Mouse (Mus musculus) heart, adult 11 months (tissue): Measurements from ENCODE around the gene Grin2c.
A peak's percentile ranks its signal among the peaks of the same experiment; 100 is the strongest.

Experiments
- DNase-seq: peaks from one replicate; pipeline ENCODE4 v3.0.0; 2022

Grin2c gene

DNA sequence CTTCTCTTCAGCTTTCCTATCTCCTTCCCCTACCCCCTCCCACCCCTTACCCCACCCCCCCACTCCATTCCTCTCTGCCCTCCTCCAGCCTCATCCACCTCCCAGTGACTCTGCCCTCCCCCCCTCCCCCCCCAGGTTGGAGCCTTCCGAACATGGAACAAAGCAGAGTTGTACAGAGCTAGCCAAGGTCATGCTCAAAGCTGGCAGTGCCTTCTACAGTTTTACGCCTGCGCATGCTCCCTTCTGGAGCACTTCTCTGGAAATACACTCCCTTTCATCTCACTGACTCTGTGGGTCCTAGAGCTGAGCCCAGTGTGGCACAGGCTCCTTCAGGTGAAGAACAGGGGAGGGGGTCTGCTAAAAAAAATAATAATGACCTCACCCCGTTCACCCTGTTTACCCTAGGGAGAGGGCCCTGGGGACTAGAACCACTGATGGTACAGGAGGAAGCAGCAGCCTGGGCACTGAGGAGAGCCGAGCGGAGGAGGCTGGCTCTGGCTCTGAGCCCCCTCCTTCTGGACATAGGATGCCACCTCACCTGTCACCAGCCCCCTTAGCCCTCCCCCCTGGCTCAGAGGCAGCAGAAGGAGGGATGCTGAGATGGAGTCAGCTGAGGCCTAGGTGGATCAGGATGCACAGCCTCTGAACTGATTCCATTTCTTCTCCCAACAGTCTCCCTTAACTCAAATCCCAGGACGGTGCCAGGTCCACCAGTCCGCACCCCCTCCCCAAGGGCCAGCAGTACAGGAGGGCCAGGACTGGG is 15.9 kb upstream of the Grin2c start:
- peak; percentile 93 for DNase-seq

GRCm38 (mm10) chr11:115282295-115282694 is 15.3 kb upstream of the Grin2c start:
- peak; percentile 97 for DNase-seq

GRCm38 (mm10) chr11:115279726-115280125 is 12.7 kb upstream of the Grin2c start:
- DNase-seq: no peak

DNA sequence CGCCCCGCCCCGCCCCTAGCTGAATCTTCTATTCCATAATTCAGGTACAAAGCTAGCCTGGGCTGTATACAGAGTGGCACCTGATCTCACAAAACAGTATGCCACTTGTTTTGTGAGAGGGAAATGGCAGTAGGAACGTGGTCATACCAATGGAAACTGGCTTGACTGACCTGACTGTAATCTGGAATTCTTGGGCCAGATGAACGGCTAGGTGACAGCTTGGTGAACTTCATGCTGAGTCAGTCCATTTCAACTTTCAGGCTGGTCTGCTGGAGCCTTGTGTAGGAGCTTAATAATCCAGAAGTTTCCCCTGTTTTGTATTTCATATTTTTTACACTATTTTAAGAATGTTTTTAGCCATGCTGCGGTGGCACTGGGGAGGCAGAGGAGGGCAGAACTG is 11.1 kb upstream of the Grin2c start:
- peak; percentile 89 for DNase-seq

DNA sequence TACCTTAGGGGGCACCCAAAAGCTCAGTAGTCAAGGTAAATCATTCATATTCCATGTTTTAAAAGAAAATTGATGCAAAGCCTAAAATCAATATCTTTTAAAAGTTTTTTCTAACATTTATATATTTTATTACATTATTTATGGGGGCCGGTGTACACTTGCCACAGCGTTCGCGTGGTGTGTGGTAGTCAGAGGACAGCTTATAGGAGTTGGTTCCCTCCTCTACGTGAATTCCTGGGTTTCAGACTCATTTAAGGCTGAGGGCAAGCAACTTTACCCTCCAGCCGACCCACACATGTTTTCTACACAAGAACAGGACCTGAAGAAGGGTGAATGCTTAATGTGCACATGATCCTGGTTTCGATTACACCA is 10.5 kb upstream of the Grin2c start:
- DNase-seq: peak; percentile 89

DNA sequence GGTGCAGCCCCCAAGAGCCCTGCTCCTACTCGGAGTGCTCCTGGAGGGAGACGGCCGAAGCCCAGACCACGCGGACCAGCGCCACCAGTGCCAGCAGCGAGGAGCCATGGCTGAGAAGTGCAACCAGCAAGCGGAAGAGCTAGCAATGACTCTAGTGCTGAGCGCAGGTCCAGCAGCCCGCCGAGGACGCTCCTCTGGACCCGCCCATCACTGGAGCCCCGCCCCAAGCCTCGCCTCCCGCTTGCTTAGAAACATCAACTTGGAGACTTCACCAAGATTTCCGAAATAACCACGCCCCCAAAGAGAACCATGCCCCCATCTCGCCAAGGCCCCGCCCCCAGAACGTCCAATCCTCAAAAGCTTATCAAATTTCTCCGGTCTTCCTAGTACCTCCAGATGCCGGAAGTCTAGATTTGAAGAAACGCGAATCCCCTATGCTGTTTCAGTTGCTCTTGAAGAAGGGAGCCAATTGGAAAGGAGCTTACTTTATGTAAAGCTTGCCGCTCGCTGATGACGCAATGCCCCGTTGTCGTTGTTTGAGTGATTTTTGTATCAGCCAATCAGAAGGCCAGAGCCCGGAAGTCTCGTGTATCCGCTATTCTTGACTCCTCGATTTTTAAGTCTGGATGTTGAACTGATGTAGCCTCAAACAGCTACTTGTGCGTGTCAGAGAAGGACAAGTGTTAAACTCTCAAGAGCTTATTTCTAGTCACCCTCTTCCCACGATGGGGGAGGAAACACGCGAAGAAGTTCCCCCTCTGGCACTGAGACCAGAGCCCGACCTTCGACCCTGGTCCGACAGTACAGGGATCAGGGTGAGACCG is 9.9 kb upstream of the Grin2c start, which contains the start of gene Fdxr:
Fdxr (minus strand) TSS at position 271 of the 824 bp plus-strand sequence.
- peak; percentile 100 for DNase-seq

- peak; percentile 92 for DNase-seq
Measured at GRCm38 (mm10) chr11:115275954-115276353, 8.9 kb upstream of the Grin2c start.

- no peak for DNase-seq
Measured at GRCm38 (mm10) chr11:115275509-115275908, 8.5 kb upstream of the Grin2c start.

DNA sequence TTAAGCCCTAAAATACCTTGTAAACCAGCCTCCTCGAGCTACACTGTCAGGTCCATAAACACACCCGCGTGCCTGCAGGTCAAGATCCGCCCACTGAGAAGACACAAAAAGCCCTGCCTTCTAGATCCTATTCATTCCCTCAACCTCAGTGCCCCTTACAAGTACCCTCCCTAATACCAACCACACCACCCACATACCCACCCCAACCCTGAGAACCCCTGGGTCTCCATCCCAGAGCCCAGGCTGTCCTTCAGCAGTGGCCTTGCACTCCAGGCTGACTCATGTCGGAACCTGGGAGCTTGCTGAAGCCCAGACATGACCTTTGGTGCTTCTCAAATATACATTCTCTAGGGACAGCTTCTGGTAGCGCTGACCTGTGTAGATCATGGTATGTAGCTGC is 7.7 kb upstream of the Grin2c start:
- peak; percentile 87 for DNase-seq

DNA sequence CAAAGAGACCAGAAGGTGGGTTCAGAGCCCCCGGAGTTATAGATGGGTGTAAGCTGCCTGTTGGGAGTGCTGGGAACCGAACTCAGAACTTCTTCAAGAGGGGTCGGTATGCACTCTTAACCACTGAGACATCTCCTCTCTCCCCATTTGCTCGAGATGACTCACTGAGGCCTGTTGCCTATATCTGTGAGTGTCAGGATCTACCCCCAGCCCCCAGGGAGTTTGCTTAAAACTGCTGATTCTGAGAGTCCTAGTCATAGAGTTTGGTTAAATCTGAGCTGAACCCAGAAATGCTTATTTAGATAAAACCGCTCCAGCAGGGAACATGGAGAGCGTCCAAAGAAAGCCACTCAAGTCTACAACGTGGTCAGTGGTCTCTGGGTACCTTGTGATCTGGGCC is 7.1 kb upstream of the Grin2c start:
- DNase-seq: peak; percentile 90

GRCm38 (mm10) chr11:115273735-115274134 is 6.7 kb upstream of the Grin2c start:
- no peak for DNase-seq

- DNase-seq: no peak
Measured at GRCm38 (mm10) chr11:115272894-115273498, 6.0 kb upstream of the Grin2c start.

DNA sequence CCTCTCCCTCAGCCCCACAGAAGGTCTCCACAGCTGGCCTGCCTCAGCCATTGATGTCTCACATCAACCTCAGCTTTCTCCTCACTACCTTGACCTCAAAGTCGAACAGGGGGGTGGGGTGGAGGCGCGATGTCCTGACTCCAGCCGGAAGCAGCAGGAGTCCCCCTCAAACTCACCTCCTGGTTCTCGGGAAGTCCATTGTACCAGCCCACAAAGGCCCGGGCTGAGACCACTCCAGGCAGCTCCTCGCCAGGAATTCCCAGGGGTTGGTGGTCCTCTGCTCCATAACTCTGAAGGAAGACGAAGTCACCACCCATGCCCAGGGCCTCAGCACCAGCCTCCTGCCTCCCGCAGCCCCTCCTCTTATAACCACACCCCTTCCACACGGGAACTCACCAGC is 4.4 kb upstream of the Grin2c start:
- DNase-seq: no peak

DNA sequence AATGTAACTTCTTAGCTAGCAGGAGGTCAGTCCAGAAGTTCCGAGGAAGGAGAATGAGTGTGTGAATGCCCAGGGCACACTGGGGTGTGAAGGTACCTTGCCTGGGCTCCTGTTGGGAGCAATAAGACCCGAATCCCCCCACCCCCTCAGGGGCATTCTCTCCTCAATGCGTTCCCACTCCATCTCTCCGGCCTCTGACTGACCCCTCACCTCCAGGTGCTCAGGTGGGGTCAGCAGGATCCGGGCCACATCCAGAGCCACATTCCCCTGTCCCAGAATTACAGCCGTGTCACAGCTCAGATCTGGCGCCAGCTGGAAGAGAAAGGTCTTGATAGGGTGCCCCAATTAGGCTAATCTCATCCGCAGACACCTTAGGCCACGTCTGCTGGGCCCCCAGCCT is 4.0 kb upstream of the Grin2c start:
- no peak for DNase-seq

DNA sequence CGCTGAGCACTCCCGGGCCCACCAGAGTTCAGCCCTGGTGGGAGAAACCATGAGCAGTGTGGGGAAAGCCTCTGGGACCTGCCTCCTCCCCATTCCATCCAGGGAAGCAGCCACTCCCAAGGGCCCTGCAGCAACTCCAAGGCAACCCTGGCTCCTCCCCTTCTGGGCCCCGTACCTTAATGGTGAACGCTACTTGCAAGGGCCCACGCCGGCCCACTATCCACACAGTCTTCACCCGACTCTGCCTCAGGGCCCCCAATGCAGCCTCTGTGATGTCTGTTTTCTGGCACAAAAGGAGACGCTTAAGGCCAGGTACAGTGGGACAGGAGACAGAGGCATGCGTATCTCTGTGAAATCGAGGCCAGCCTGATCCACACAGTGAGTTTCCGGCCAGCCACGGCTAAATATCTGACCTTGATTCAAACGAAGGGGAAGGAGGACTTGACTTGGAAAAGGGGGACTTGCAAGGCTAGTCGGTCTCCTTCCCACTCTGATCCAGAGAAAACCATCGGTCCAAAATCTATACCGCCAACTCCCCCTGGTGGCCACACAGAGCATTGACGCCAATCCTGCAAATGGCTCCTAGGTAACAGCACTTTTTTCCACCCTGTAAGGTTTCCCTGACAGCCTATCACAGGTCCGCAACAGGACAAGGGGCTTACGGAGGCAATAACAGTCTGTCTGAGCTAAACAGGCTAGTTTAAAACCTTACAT is 3.3 kb upstream of the Grin2c start:
- DNase-seq: peak; percentile 96

- peak; percentile 91 for DNase-seq
Measured at GRCm38 (mm10) chr11:115269330-115270066, 2.5 kb upstream of the Grin2c start.

DNA sequence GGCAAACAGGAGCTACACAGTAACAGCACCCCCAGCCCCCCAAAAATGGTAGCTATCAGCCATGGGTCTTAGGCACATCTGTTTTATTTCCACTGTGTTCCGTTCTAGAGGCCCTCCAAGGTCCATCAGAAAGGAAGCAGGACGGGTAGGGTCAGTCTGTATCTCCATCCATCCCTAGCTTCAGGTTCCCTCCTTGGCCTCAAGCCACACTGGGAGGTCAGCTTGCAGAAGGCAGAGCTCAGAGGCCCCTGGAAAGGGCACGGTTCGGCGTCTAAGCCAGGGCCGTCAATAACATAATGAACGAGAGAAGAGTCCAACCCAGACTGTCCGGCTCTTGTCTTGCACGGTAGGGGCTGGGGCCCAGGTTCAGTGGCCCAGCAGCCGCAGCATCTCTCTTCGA is 915 bp upstream of the Grin2c start:
- DNase-seq: no peak

- no peak for DNase-seq
Measured at GRCm38 (mm10) chr11:115266400-115266778, 654 bp downstream of the Grin2c start.

DNA sequence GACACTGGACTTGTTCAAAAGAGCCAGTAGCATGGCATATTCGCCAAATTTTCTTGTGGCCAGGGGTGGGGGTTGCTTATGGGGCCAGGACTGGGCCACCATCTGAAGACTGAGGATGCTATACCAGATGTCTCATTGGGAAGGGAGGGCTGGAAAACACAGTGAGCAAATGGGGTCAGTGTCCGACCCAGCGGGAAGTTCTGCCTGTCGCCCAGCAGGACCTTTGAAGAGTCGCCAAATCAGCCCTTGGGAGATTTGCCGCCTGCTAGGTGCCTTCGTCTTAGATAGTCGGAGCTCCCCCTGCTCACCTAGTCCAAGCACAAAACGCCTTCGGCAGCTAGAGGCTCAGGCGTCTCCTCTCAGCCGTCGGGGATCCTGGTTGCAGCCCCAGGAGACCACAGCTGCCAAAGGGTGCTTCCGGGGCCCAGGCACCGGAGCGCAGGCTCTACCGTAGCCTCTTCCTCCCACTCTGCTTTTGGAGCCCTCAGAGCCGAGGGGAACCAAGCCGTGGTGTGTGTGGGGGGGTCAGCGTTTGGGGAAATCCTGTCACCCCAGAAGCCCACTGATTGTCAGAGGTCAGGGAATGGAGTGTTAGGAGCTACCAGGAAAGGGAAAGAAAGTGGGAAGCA is 1.2 kb downstream of the Grin2c start:
- DNase-seq: no peak

DNA sequence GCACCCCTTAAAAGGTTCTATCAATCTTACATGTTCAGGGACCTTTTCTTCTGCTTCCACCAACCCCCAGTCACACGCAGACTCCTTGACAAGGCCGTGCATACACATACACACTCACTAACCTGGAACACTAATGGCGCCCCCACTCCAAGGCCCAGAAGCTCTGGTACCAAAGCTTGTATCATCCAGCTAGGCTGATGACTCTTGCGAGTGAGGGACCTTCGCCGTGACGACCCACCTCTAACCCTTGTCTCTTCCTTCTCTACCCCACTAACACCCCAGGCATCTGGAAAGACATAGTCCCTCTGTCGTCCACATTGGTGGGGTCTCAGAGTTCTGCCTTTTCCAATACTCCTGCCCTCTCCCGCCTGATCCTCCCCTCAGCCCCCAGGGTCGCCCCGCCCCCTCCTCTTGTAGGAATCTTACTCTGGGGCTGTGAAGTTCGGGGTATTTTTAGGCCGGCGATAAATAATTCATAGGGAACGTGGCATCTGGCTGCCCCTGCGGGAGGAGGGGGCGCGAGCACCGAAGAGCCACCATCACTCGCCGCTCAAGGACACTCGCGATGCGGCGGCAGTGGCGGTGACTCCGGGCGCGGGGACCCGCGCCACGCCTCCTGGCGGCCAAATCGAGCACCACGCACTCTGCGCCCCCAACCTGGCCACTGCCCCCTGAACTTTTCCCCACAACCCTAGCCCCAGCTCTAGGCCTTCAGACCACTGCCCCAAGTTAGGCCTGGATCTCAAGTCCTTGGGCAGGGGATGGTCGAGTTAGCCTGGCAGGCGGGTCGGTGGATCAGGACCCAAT is 2.0 kb downstream of the Grin2c start:
- no peak for DNase-seq
